Mouse (Mus musculus): ENCODE measurements around the gene Mtmr11.
A peak's percentile ranks its signal among the peaks of the same experiment; 100 is the strongest.

Gene Mtmr11

DNA sequence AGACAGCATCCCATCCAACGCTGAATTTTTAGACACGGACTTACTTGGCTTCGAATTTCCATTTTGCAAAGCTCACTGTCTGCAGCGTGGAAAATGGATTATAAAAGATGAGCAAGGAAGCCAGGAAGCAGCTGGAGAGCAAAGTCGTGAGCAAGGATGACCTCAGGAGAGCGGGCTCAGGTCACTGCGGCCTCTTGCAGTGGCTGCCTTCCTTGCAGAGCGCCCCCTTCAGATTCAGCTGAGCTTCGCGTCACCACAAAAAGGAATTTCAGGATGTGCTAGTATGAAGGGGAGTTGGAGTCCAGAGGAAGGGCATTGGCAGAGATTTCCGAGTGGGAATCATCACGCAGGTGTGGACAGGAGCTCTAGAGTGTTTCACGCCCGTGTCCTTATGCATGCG is 47.4 kb downstream of the Mtmr11 start:
- peak; percentile 64 for DNase-seq (ENCODE audit: low spot score)

- peak; percentile 58 for DNase-seq (ENCODE audit: low spot score)
These were observed 57.4 kb downstream of the Mtmr11 start for GRCm38 (mm10) chr3:96219191-96219641.

GRCm38 (mm10) chr3:96219661-96220130 is 57.9 kb downstream of the Mtmr11 start, which contains the start of the genes Bola1 and Hist2h2ab:
TSS of gene Bola1 (minus strand) at chr3:96219709.
TSS of gene Hist2h2ab (plus strand) at chr3:96219865.
- DNase-seq (ENCODE audit: low spot score) = peak; percentile 90

DNA sequence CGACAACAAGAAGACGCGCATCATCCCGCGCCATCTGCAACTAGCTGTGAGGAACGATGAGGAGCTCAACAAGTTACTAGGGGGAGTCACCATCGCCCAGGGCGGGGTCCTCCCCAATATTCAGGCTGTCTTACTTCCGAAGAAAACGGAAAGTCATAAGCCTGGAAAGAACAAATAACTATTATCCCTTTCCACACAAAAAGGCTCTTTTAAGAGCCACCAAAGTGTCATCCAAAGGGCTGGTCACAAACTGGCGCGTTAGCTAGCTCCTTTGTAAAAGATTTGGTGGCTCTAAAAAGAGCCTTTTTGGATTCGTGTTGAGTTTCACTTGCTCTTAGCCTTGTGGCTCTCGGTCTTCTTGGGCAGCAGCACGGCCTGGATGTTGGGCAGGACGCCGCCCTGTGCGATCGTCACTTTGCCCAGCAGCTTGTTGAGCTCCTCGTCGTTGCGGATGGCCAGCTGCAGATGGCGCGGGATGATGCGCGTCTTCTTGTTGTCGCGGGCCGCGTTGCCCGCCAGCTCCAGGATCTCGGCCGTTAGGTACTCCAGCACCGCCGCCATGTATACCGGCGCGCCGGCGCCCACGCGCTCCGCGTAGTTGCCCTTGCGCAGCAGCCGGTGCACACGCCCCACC is 58.4 kb downstream of the Mtmr11 start:
- DNase-seq (ENCODE audit: low spot score) = peak; percentile 69

DNA sequence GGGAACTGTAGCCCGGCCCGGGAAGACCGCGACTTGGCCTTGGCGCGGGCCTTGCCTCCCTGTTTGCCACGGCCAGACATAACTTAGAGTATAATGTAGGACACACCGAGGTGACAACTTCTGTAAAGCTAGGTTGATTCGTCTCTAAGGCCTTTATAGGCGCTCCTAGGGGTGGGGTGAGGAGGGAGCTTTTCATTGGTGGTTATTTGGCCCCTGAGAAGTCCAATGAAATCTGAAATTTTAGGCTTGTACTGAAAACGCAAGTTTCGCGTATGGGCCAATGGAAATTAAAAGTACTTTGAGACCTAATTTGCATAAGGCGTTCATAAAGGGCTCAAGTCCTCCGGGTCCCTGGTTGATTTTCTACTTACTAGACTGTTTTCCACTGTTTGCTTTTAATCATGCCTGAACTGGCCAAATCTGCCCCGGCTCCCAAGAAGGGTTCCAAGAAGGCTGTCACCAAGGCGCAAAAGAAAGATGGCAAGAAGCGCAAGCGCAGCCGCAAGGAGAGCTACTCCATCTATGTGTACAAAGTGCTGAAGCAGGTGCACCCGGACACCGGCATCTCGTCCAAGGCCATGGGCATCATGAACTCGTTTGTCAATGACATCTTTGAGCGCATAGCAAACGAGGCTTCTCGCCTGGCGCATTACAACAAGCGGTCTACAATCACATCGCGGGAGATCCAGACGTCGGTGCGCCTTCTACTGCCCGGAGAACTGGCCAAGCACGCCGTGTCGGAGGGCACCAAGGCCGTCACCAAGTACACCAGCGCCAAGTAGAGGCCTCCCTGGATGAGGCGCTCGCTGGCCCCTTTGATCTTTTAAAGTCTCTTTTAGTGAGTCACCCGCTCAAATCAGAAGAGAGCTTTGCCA is 59.2 kb downstream of the Mtmr11 start, which contains the start of the genes Hist2h2ac and Hist2h2be:
Hist2h2ac (minus strand) TSS at position 116 of the 875 bp plus-strand sequence.
Hist2h2be (plus strand) TSS at position 355 of the 875 bp plus-strand sequence.
- peak; percentile 90 for DNase-seq (ENCODE audit: low spot score)

Data from embryo, embryonic 10 days (tissue).